Mouse (Mus musculus) G1E (cell line): ENCODE measurements at regions not wholly inside any gene's neighbourhood (a gene's known extent, or its start where the extent isn't known, plus 50 kb on each side); places are given as distances from the start of the nearest gene placed in this dataset.

Experiments
- CTCF ChIP-seq: IDR thresholded peaks from 2 replicates; pipeline ENCODE4 v1.5.1; 2012; ENCODE audit warnings: low read depth, low read length, inconsistent platforms, mixed read lengths
- GATA1 ChIP-seq: IDR thresholded peaks from 2 replicates; pipeline ENCODE4 v1.6.1; 2012; ENCODE audit warnings: borderline replicate concordance, low read length, inconsistent platforms, mixed read lengths
- GATA2 ChIP-seq: IDR thresholded peaks from 2 replicates; pipeline ENCODE4 v1.6.1; 2012; ENCODE audit warnings: low read depth, low read length, inconsistent platforms, borderline replicate concordance
- POLR2AphosphoS5 ChIP-seq: IDR thresholded peaks from 2 replicates; pipeline ENCODE4 v1.6.1; 2012; ENCODE audit warnings: low read depth, low read length, inconsistent platforms; ENCODE audit not compliant: insufficient replicate concordance
- TAL1 ChIP-seq: conservative IDR thresholded peaks from 2 replicates; pipeline ENCODE4 v1.6.1; 2012; ENCODE audit warnings: low read depth, low read length, inconsistent platforms, mixed read lengths

- TF ChIP-seq CTCF = no peak
- TF ChIP-seq POLR2AphosphoS5 = no peak
- no peak for TF ChIP-seq GATA1
- TF ChIP-seq TAL1 = no peak
- TF ChIP-seq GATA2 = no peak
Measured at GRCm38 (mm10) chr1:154003669-154004068, 103.6 kb upstream of the Teddm2 start.
